Mouse (Mus musculus): ENCODE data around the gene Fam222b.

DNA sequence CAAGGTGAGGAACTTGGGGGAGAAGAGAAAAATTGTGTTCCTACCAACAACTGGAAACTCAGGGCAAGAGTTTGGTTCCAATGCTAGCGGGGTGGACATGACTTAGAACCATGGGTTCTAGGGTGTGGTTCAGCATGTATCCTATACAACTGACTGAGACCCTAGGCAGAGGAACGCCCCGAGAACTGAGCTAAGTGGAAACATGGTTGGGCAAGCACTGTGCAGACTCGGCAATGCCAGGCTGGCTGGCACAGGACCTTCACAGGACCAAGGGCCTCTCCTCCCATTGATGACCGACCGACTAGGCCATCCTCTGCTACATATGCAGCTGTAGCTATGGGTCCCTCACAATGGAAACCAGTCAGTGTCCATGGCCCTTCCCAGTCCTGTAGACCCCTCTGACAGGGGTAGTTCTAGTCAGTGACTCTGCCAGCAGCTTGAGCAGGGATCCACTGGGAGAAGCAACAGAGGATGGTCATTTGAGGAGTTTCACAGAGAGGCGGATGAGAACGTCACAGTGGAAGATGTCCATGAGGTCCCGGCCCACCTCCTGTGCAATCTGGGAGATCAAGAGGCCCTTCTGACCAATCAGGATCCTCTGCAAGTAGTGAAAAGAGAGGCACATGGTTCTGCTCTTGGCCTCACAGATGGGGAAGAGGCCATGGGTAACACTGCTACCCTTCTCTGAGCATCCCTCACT is 20.7 kb upstream of the Fam222b start:
- TF ChIP-seq CTCF (IDR thresholded peaks at IDR 0.05; ENCODE audit: insufficient read depth, low read depth, low read length) (no peak), POLR2A (IDR thresholded peaks at IDR 0.05; ENCODE audit: insufficient read depth, low read depth, low read length) (no peak)
